Mouse (Mus musculus): ENCODE results near the gene Marveld1.

The Marveld1 gene

GRCm38 (mm10) chr19:42170025-42170969 lies 23.1 kb downstream of the Marveld1 start:
- DNase-seq (ENCODE audit: low read depth), result peak; percentile 90

- DNase-seq (ENCODE audit: low read depth), result no peak
These were observed 29.6 kb downstream of the Marveld1 start for GRCm38 (mm10) chr19:42176841-42177240.

- DNase-seq (ENCODE audit: low read depth), result no peak
These were observed 30.3 kb downstream of the Marveld1 start for GRCm38 (mm10) chr19:42177461-42177860.

- DNase-seq (ENCODE audit: low read depth), result no peak
These were observed 32.2 kb downstream of the Marveld1 start for GRCm38 (mm10) chr19:42179356-42179755.

- no peak for DNase-seq (ENCODE audit: low read depth)
These were observed 35.5 kb downstream of the Marveld1 start for GRCm38 (mm10) chr19:42182673-42183072.

- DNase-seq (ENCODE audit: low read depth), result no peak
These were observed 42.5 kb downstream of the Marveld1 start for GRCm38 (mm10) chr19:42189735-42190134.

- no peak for DNase-seq (ENCODE audit: low read depth)
These were observed 43.3 kb downstream of the Marveld1 start for GRCm38 (mm10) chr19:42190494-42190893.

GRCm38 (mm10) chr19:42193311-42193710 lies 46.1 kb downstream of the Marveld1 start:
- no peak for DNase-seq (ENCODE audit: low read depth)

- DNase-seq (ENCODE audit: low read depth), result no peak
These were observed 49.2 kb downstream of the Marveld1 start for GRCm38 (mm10) chr19:42196378-42196777.

- no peak for DNase-seq (ENCODE audit: low read depth)
These were observed 49.9 kb downstream of the Marveld1 start for GRCm38 (mm10) chr19:42197066-42197465.

GRCm38 (mm10) chr19:42198026-42198425 lies 50.8 kb downstream of the Marveld1 start:
- DNase-seq (ENCODE audit: low read depth), result no peak

All from c-Kit-positive CD71-negative TER-119-negative erythroid progenitor cells, embryonic 14.5 days (primary cell).